8 mouse cellular contexts compared by ENCODE assay signal in the genomic region with DNA sequence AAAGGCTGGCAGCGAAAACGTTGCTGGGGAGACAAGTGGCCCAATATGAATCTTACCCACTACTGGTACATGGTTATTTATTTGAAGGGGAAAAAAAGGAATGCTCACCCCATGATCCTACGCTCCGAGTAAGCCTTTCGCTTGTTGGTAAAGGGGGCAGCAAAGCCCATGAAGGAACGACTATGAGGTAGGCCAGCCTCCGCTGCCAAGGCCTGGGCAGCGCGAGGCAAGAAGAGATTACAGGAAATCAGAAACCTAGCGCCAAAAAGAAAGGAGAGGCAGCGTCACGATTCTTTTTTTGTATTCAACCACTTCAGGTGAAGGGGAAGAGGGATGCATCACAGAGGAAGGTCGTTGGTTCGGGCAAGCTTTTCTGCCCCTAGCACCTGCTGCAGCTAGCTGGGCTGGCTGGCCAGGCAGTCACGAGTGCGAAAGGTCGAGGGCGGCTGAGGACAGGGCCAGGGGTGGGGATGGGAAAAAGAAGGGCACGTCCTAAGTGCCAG. TPM values are rescaled to one million over a fixed set of nuclear protein-coding genes. Genes with fewer than 3 reads are reported as not detected.
DNase-seq lines count a peak whose midpoint lies in the region; ATAC-seq lines count a peak whose summit lies in the region.

No protein-coding gene starts in this region.

- peaks cover 23% of the 10 kb centered on the region for H3K36me3 ChIP-seq in embryonic facial prominence, embryonic 12.5 days
- H3K36me3 ChIP-seq in intestine, embryonic 15.5 days = peaks cover 8% of the 10 kb centered on the region
- peaks cover 15% of the 10 kb centered on the region for H3K36me3 ChIP-seq in midbrain, embryonic 14.5 days (ENCODE audit: control insufficient read depth, insufficient read depth, low read length)

- no peaks in the 10 kb centered on the region for H3K9me3 ChIP-seq in embryonic facial prominence, embryonic 12.5 days
- H3K9me3 ChIP-seq in intestine, embryonic 15.5 days = no peaks in the 10 kb centered on the region
- no peaks in the 10 kb centered on the region for H3K9me3 ChIP-seq in midbrain, embryonic 14.5 days (ENCODE audit: control insufficient read depth, low read length)

- H3K4me1 ChIP-seq in embryonic facial prominence, embryonic 12.5 days = peaks cover 8% of the 10 kb centered on the region
- H3K4me1 ChIP-seq in intestine, embryonic 15.5 days (replicated peaks) = peaks cover 15% of the 10 kb centered on the region
- peaks cover 17% of the 10 kb centered on the region for H3K4me1 ChIP-seq in midbrain, embryonic 14.5 days (ENCODE audit: control insufficient read depth, insufficient read depth, low read length)

- H3K4me3 ChIP-seq in embryonic facial prominence, embryonic 12.5 days = peak overlapping the region; percentile 73
- H3K4me3 ChIP-seq in intestine, embryonic 15.5 days (replicated peaks) = peak overlapping the region; percentile 64
- peak overlapping the region; percentile 61 for H3K4me3 ChIP-seq in midbrain, embryonic 14.5 days (replicated peaks; ENCODE audit: low read depth, low read length)

- peak; percentile 82 to 87 for DNase-seq in kidney, adult 8-10 months
- no peak for DNase-seq in kidney, postnatal 14 days
- DNase-seq in midbrain, embryonic 14.5 days = peak; percentile 29
- DNase-seq in right cerebral cortex, postnatal 14 days = no peak
- DNase-seq in spleen, postnatal 36 days (ENCODE audit: low spot score in 2 of 2) = no peak
- DNase-seq in right cerebral cortex, postnatal 4 days = no peak

- peak overlapping the region; percentile 94 for H3K27ac ChIP-seq in embryonic facial prominence, embryonic 12.5 days
- H3K27ac ChIP-seq in intestine, embryonic 15.5 days = peak overlapping the region; percentile 95
- peak overlapping the region; percentile 98 for H3K27ac ChIP-seq in midbrain, embryonic 14.5 days (replicated peaks; ENCODE audit: low read depth, low read length)

- ATAC-seq in embryonic facial prominence, embryonic 12.5 days (ENCODE audit: insufficient number of reproducible peaks, insufficient read depth, low FRiP score, low TSS enrichment) = no peak
- no peak for ATAC-seq in intestine, embryonic 15.5 days
- no peak for ATAC-seq in midbrain, embryonic 14.5 days (ENCODE audit: low FRiP score, low TSS enrichment)

- H3K9ac ChIP-seq in embryonic facial prominence, embryonic 12.5 days = peak overlapping the region; percentile 75
- H3K9ac ChIP-seq in intestine, embryonic 15.5 days = peak overlapping the region; percentile 75
- H3K9ac ChIP-seq in midbrain, embryonic 14.5 days (replicated peaks; ENCODE audit: low read length) = peak overlapping the region; percentile 74

- no peaks in the 10 kb centered on the region for H3K27me3 ChIP-seq in embryonic facial prominence, embryonic 12.5 days
- H3K27me3 ChIP-seq in intestine, embryonic 15.5 days (replicated peaks) = no peaks in the 10 kb centered on the region
- no peaks in the 10 kb centered on the region for H3K27me3 ChIP-seq in midbrain, embryonic 14.5 days (ENCODE audit: control insufficient read depth, insufficient read depth, low read length)

- WGBS in embryonic facial prominence, embryonic 12.5 days = 20% methylated on average over 19 of the region's 19 CpGs
- 17% methylated on average over 19 of the region's 19 CpGs for WGBS in intestine, embryonic 15.5 days
- WGBS in midbrain, embryonic 14.5 days = 15% methylated on average over 19 of the region's 19 CpGs

- H3K4me2 ChIP-seq in embryonic facial prominence, embryonic 12.5 days (replicated peaks) = peak overlapping the region; percentile 91
- peak overlapping the region; percentile 93 for H3K4me2 ChIP-seq in intestine, embryonic 15.5 days (replicated peaks)
- H3K4me2 ChIP-seq in midbrain, embryonic 14.5 days (ENCODE audit: low read length) = peak overlapping the region; percentile 91

RNA-seq across cellular contexts. Expression of a gene that starts 0.8 kb away (rescaled TPM):
- 15.0 and 17.9 TPM in 2 replicates for polyA plus RNA-seq in embryonic facial prominence, embryonic 12.5 days (2016; fragmentation: Nextera tagmentation; extraction: Ambion mirVana)
- polyA plus RNA-seq in intestine, embryonic 15.5 days (2015; fragmentation: Nextera tagmentation; extraction: Ambion mirVana) = 13.7 TPM in 2 replicates
- 50.5 and 53.0 TPM in 2 replicates for polyA plus RNA-seq in midbrain, embryonic 14.5 days (2014; fragmentation: Nextera tagmentation; extraction: Ambion mirVana)

RNA-seq across cellular contexts. Expression of a gene that starts 9.0 kb away (rescaled TPM):
- 14.8 and 15.4 TPM in 2 replicates for polyA plus RNA-seq in embryonic facial prominence, embryonic 12.5 days (2016; fragmentation: Nextera tagmentation; extraction: Ambion mirVana)
- 10.0 and 11.5 TPM in 2 replicates for polyA plus RNA-seq in intestine, embryonic 15.5 days (2015; fragmentation: Nextera tagmentation; extraction: Ambion mirVana)
- polyA plus RNA-seq in midbrain, embryonic 14.5 days (2014; fragmentation: Nextera tagmentation; extraction: Ambion mirVana) = 13.3 and 14.1 TPM in 2 replicates

RNA-seq across cellular contexts. Expression of a gene that starts 30.4 kb away (rescaled TPM):
- 191 TPM in 2 replicates for polyA plus RNA-seq in embryonic facial prominence, embryonic 12.5 days (2016; fragmentation: Nextera tagmentation; extraction: Ambion mirVana)
- polyA plus RNA-seq in intestine, embryonic 15.5 days (2015; fragmentation: Nextera tagmentation; extraction: Ambion mirVana) = 269 and 282 TPM in 2 replicates
- 221 and 247 TPM in 2 replicates for polyA plus RNA-seq in midbrain, embryonic 14.5 days (2014; fragmentation: Nextera tagmentation; extraction: Ambion mirVana)

RNA-seq across cellular contexts. Expression of a gene that starts 33.1 kb away (rescaled TPM):
- polyA plus RNA-seq in embryonic facial prominence, embryonic 12.5 days (2016; fragmentation: Nextera tagmentation; extraction: Ambion mirVana) = 0.33 TPM in 1 of 2 replicates, not detected in the other
- 114 and 141 TPM in 2 replicates for polyA plus RNA-seq in intestine, embryonic 15.5 days (2015; fragmentation: Nextera tagmentation; extraction: Ambion mirVana)
- not detected in 2 replicates for polyA plus RNA-seq in midbrain, embryonic 14.5 days (2014; fragmentation: Nextera tagmentation; extraction: Ambion mirVana)

RNA-seq across cellular contexts. Expression of a gene that starts 43.3 kb away (rescaled TPM):
- 67.6 and 70.1 TPM in 2 replicates for polyA plus RNA-seq in embryonic facial prominence, embryonic 12.5 days (2016; fragmentation: Nextera tagmentation; extraction: Ambion mirVana)
- 87.9 and 97.1 TPM in 2 replicates for polyA plus RNA-seq in intestine, embryonic 15.5 days (2015; fragmentation: Nextera tagmentation; extraction: Ambion mirVana)
- 142 and 144 TPM in 2 replicates for polyA plus RNA-seq in midbrain, embryonic 14.5 days (2014; fragmentation: Nextera tagmentation; extraction: Ambion mirVana)

Comparison
In these comparisons a context has a peak if more than half of its experiments do, and no peak if none do; other contexts are left out.
1. DNase-seq: peak in kidney, adult 8-10 months (2 of 2) and midbrain, embryonic 14.5 days (single experiment); none in kidney, postnatal 14 days (single experiment), right cerebral cortex, postnatal 14 days (single experiment), spleen, postnatal 36 days (0 of 2) and right cerebral cortex, postnatal 4 days (single experiment).
2. Peak in every context shown above with its lines, with median percentiles within 50 percentile points of each other: H3K27ac ChIP-seq, H3K4me2 ChIP-seq, H3K4me3 ChIP-seq and H3K9ac ChIP-seq.